Mouse (Mus musculus) hindbrain, postnatal 0 days (tissue): Measurements from ENCODE around the gene Tmem156. TPM values are rescaled to one million over a fixed set of nuclear protein-coding genes. Genes with fewer than 3 reads are reported as not detected.
"Not testable (repeated sequence)": the region's sequence is repeated elsewhere in the genome, so short reads cannot be mapped to it uniquely, and the experiment has no call there.

Experiments used
- ATAC-seq: fragments of 200-750 bp; cut with Nextera tagmentation; 2 replicates; pipeline ENCODE4 v1.8.0; 2017; ENCODE audit warnings: mild to moderate bottlenecking, moderate TSS enrichment, moderate library complexity
- DNase-seq: peaks from one replicate; pipeline ENCODE4 v3.0.0-alpha.2; 2015; ENCODE audit warnings: low spot score
- H3K27ac ChIP-seq: fragments of 300-500 bp; sonication (generic); 2 replicates; pipeline ENCODE4 v1.5.1; 2014; ENCODE audit warnings: mild to moderate bottlenecking
- H3K27me3 ChIP-seq: fragments of 300-500 bp; sonication (generic); 2 replicates; pipeline ENCODE4 v1.6.1; 2014; ENCODE audit warnings: low read length, mixed read lengths; ENCODE audit not compliant: insufficient read depth
- H3K36me3 ChIP-seq: fragments of 300-500 bp; sonication (generic); 2 replicates; pipeline ENCODE4 v1.6.1; 2014; ENCODE audit warnings: low read length, mixed read lengths; ENCODE audit not compliant: insufficient read depth
- H3K4me1 ChIP-seq: fragments of 300-500 bp; sonication (generic); 2 replicates; pipeline ENCODE4 v1.6.1; 2014; ENCODE audit warnings: antibody characterized with exemption, low read length, mixed read lengths; ENCODE audit not compliant: insufficient read depth
- H3K4me2 ChIP-seq: fragments of 300-500 bp; sonication (generic); 2 replicates; pipeline ENCODE4 v1.6.1; 2014; ENCODE audit warnings: low read depth, mild to moderate bottlenecking, low read length, moderate library complexity, mixed read lengths
- H3K4me3 ChIP-seq: fragments of 300-500 bp; sonication (generic); 2 replicates; pipeline ENCODE4 v1.5.1; 2014; ENCODE audit warnings: low read length
- H3K9ac ChIP-seq: fragments of 300-500 bp; sonication (generic); replicated peaks from 2 replicates; pipeline ENCODE4 v1.6.1; 2014; ENCODE audit warnings: mild to moderate bottlenecking, low read length, moderate library complexity, mixed read lengths
- H3K9me3 ChIP-seq: fragments of 300-500 bp; sonication (generic); 2 replicates; pipeline ENCODE4 v1.6.1; 2016; ENCODE audit warnings: low read length, mixed read lengths
- CTCF ChIP-seq: IDR thresholded peaks from 2 replicates; pipeline ENCODE4 v1.5.1; 2016; ENCODE audit warnings: antibody characterized with exemption, control low read depth, low read depth
- WGBS: fragments of 180-500 bp; shearing (Covaris S2); extraction: QIAGEN DNeasy Blood & Tissue Kit; methylation state at CpG from one replicate; pipeline ENCODE4 v1.1.7; 2014; 5-methylcytosine and 5-hydroxymethylcytosine counted together
- polyA plus RNA-seq: library from polyadenylated mRNA; unstranded; fragments of >200 nt; fragmentation: Nextera tagmentation; extraction: Ambion mirVana; gene quantifications from 2 replicates; pipeline ENCODE4 v1.2.1, GENCODE M21; 2015
- total RNA-seq: library from RNA; depleted of rRNA; stranded (reverse); fragments of >200 nt; gene quantifications from 2 replicates; pipeline ENCODE4 v1.2.3, GENCODE M21; 2014

The Tmem156 gene
- total and polyA plus RNA-seq, 2 experiments from 2014 or later, result 0.13 to 0.21 TPM

DNA sequence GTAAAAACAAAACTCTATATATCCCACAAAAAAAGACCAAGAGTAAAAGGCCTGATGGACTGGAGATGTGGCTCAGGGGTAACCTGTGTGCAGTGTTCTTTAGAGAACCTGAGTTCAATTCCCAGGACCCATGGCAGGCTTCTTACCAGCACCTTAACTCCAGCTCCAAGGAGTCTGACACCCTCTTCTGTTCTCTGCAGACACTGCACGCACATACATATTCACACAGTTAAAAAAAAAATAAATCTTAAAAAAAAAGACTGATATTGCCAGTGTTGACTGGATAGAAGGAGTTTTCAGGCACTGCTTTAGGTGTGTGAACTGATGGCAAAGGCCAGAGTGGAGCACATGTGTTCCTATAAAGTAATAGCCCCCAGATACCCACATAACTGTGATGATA is 34.2 kb upstream of the Tmem156 start:
- H3K4me2 ChIP-seq, result no peak overlapping the region
- H3K9ac ChIP-seq, result no peak overlapping the region
- DNase-seq (no peak), ATAC-seq (no peak)
- H3K4me1 ChIP-seq, result no peaks in the 10 kb centered on the region
- H3K27ac ChIP-seq, result no peak overlapping the region
- no peaks in the 10 kb centered on the region for H3K9me3 ChIP-seq
- 87% methylated on average over 1 of the region's 1 CpGs for WGBS
- 0 out of 2 replicates have a peak, but pooled peaks have one; percentile 10 for TF ChIP-seq CTCF
- no peaks in the 10 kb centered on the region for H3K36me3 ChIP-seq
- no peaks in the 10 kb centered on the region for H3K27me3 ChIP-seq
- H3K4me3 ChIP-seq, result no peak overlapping the region

DNA sequence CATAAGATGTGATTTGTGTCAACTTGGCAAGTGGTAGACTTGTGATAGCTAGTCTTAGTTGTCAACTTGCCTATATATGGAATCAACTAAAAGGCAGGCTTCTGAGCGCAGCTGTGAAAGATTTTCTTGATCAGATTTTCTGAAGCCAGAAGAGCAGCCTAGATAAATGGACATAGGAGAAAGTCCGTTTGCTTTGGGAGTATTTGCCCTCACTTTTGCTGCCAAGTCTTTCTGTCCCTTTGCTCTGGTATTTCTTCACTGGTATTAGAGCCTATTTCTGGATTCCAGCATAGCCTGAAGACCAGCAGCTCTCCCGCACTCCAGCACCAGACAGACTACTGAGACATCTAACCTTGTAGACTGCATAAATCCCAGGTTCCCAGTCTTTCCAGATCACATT is 30.7 kb upstream of the Tmem156 start:
- no peak overlapping the region for H3K9ac ChIP-seq
- no peak for TF ChIP-seq CTCF
- H3K36me3 ChIP-seq, result no peaks in the 10 kb centered on the region
- H3K27ac ChIP-seq, result no peak overlapping the region
- no peaks in the 10 kb centered on the region for H3K9me3 ChIP-seq
- H3K4me3 ChIP-seq, result no peak overlapping the region
- H3K4me2 ChIP-seq, result no peak overlapping the region
- DNase-seq (no peak), ATAC-seq (no peak)
- H3K27me3 ChIP-seq, result no peaks in the 10 kb centered on the region
- 85% methylated on average over 3 of the region's 3 CpGs for WGBS
- no peaks in the 10 kb centered on the region for H3K4me1 ChIP-seq

DNA sequence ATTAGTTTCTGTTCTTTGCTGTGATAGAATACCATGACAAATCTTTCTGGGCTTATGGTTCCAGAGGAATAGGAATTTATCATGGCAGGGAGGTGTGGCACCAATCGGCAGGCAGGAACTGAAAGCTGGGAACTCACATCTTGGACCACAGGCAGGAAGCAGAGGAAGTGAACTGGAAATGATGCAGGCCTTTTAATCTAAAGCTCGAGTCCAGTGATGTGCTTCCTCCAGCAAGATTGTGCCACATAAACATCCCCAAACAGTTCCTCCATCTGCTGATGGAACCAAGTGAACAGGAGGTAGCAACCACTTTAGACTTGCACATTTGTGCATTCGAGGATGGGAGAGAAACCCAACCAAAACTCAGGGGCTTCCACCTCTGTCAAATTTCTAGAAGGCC is 28.0 kb upstream of the Tmem156 start:
- no peak overlapping the region for H3K27ac ChIP-seq
- no peaks in the 10 kb centered on the region for H3K36me3 ChIP-seq
- H3K9ac ChIP-seq, result no peak overlapping the region
- no peak for ATAC-seq
- H3K4me3 ChIP-seq, result no peak overlapping the region
- no peak overlapping the region for H3K4me2 ChIP-seq
- H3K27me3 ChIP-seq, result no peaks in the 10 kb centered on the region
- no peaks in the 10 kb centered on the region for H3K4me1 ChIP-seq
- TF ChIP-seq CTCF, result no peak
- WGBS, result 59% methylated on average over 3 of the region's 3 CpGs
- no peak for DNase-seq
- H3K9me3 ChIP-seq, result no peaks in the 10 kb centered on the region

DNA sequence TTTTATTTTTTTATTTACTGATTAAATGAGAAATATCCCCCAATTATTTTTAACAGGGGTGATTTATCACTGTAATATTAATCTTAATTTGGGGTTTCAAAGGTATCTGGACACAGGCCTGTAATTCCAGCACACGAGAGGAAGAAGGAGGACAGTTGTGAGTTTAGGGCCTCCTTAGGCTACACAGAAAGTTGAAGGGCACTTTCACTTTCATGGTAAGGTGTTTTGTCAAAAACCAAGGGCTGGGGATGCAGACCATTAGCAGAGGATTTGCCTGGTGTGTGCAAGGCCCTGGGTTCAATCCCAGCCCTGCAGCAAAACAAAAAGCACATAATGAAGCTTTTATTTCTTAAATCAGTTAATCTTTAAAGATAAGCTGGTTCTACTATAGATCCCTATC is 27.6 kb upstream of the Tmem156 start:
- Histone ChIP-seq H3K27me3 (no peaks in the 10 kb centered on the region), H3K4me2 (no peak overlapping the region), H3K4me3 (no peak overlapping the region), H3K4me1 (no peaks in the 10 kb centered on the region), H3K27ac (no peak overlapping the region), H3K36me3 (no peaks in the 10 kb centered on the region), H3K9ac (no peak overlapping the region), H3K9me3 (no peaks in the 10 kb centered on the region)
- ATAC-seq, result no peak
- TF ChIP-seq CTCF, result no peak
- 89% methylated on average over 1 of the region's 1 CpGs for WGBS
- no peak for DNase-seq

DNA sequence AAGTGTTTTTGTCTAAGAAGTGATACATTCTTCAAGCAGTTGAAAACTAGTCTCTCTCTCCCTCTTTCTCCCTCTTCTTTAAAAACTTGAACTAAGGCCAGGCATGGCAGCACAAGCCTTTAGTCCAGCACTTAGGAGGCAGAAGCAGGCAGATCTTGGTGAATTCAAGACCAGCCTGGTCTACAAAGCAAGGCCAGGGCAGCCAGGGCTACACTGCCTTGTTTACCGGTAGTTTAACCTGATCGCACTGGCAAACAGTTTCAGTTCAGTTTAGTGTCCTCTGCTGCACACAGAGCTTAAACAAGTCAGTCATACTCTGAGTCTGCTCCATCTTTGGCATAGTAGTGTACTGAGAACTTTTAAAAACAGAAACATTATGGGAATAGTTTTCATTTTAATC is 24.9 kb upstream of the Tmem156 start:
- no peak overlapping the region for H3K27ac ChIP-seq
- no peaks in the 10 kb centered on the region for H3K36me3 ChIP-seq
- 94% methylated on average over 2 of the region's 2 CpGs for WGBS
- no peak for TF ChIP-seq CTCF
- H3K9me3 ChIP-seq, result no peaks in the 10 kb centered on the region
- no peak overlapping the region for H3K4me3 ChIP-seq
- no peak overlapping the region for H3K9ac ChIP-seq
- no peak for ATAC-seq
- no peak overlapping the region for H3K4me2 ChIP-seq
- H3K4me1 ChIP-seq, result no peaks in the 10 kb centered on the region
- no peaks in the 10 kb centered on the region for H3K27me3 ChIP-seq
- DNase-seq, result no peak

DNA sequence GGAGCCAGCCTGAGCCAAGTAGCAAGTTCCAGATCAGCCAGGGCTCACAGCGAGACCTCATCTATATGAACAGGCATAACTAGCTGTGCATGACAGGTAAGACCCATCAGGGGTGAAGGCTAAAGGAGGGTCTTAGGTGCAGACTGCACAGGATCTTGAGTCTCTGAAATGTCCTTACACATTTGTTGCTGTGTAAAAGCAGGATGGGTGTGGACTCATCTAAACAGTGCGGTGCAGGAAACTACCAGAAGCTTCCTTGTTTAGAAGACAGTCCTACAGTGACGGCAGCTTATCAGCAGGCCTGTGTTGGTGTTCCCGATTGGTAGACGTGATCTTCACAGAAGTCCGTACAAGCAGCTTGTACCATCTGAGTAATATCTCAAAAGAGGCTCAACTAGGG is 21.4 kb upstream of the Tmem156 start:
- Histone ChIP-seq H3K4me3 (no peak overlapping the region), H3K27me3 (no peaks in the 10 kb centered on the region), H3K4me1 (no peaks in the 10 kb centered on the region), H3K9ac (no peak overlapping the region), H3K27ac (no peak overlapping the region), H3K9me3 (no peaks in the 10 kb centered on the region), H3K4me2 (no peak overlapping the region), H3K36me3 (no peaks in the 10 kb centered on the region)
- ATAC-seq (no peak), DNase-seq (no peak)
- 88% methylated on average over 6 of the region's 6 CpGs for WGBS
- no peak for TF ChIP-seq CTCF

DNA sequence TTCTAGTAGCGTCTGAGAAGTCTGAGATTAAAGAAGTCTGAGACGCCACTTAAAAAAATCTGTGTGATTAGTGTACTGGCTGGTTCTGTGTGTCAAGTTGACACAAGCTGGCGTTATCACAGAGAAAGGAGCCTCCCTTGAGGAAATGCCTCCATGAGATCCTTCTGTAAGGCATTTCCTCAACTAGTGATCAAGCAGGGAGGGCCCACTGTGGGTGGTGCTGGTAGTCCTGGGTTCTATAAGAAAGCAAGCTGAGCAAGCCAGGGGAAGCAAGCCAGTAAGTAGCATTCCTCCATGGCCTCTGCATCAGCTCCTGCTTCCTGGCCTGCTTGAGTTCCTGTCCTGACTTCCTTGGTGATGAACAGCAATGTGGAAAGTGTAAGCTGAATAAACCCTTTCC is 20.3 kb upstream of the Tmem156 start:
- 84% methylated on average over 3 of the region's 3 CpGs for WGBS
- not testable (repeated sequence) for ATAC-seq, H3K4me1 ChIP-seq, H3K4me2 ChIP-seq, DNase-seq, H3K4me3 ChIP-seq, H3K9ac ChIP-seq, H3K36me3 ChIP-seq, H3K27ac ChIP-seq, H3K9me3 ChIP-seq, H3K27me3 ChIP-seq
